Mouse (Mus musculus): ENCODE measurements around the gene Edem1. TPM values are rescaled to one million over a fixed set of nuclear protein-coding genes. Genes with fewer than 3 reads are reported as not detected.

Edem1 gene
- 100 to 1,000 TPM; 139 to 178 TPM for polyA plus RNA-seq (2017; shearing (Covaris generic))

GRCm38 (mm10) chr6:108828234-108828868, at the start of gene Edem1:
Gene Edem1, plus strand, starts transcription at chr6:108828641.

GRCm38 (mm10) chr6:108782526-108783183, 45.8 kb upstream of the Edem1 start, which contains the start of gene Arl8b:
Gene Arl8b, plus strand, starts transcription at chr6:108783099.

Other genes starting within 250 kb of the Edem1 start
- 10 to 100 TPM; 29.3 to 90.9 TPM for gene Bhlhe40, start 168.0 kb upstream of the Edem1 start, polyA plus RNA-seq (2017; shearing (Covaris generic))
- gene Arl8b, start 45.5 kb upstream of the Edem1 start, polyA plus RNA-seq (2017; shearing (Covaris generic)), result 10 to 100 TPM; 72.3 to 73.2 TPM